Mouse (Mus musculus): ENCODE results near the gene Myh7b.
A peak's percentile ranks its signal among the peaks of the same experiment; 100 is the strongest.
"Not testable (repeated sequence)": the region's sequence is repeated elsewhere in the genome, so short reads cannot be mapped to it uniquely, and the experiment has no call there.

Myh7b gene

GRCm38 (mm10) chr2:155604560-155605235 lies 6.3 kb upstream of the Myh7b start:
- DNase-seq (ENCODE audit: low spot score in 2 of 2) = peak in 1 of 2 experiments; percentile 70

- DNase-seq (ENCODE audit: low spot score in 2 of 2) = not testable (repeated sequence)
These were observed 5.8 kb upstream of the Myh7b start for GRCm38 (mm10) chr2:155605236-155605589.

GRCm38 (mm10) chr2:155606360-155606759 lies 4.7 kb upstream of the Myh7b start:
- no peak for DNase-seq (ENCODE audit: low spot score in 2 of 2)

GRCm38 (mm10) chr2:155611834-155612550 lies 980 bp downstream of the Myh7b start:
- no peak for DNase-seq (ENCODE audit: low spot score in 2 of 2)

DNA sequence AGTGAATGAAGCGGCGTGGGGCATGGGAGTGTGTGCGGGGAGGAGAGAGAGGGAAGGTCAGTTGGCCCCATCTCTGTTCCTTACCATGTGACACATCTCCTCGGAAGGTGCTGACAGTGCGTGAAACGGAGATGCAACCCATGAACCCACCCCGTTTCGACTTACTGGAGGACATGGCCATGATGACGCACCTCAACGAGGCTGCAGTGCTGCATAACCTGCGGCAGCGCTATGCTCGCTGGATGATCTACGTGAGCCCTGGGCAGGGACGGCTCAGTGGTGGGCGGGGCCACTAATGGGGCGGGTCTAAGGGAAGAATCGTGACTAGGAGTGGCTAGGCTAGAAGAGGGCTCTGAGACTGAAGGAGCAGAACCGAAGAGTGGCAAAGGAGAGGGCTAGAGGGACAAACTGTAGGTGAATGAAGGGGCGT lies 2.3 kb downstream of the Myh7b start:
- DNase-seq (ENCODE audit: low spot score in 2 of 2) = peak; percentile 88 to 91

DNA sequence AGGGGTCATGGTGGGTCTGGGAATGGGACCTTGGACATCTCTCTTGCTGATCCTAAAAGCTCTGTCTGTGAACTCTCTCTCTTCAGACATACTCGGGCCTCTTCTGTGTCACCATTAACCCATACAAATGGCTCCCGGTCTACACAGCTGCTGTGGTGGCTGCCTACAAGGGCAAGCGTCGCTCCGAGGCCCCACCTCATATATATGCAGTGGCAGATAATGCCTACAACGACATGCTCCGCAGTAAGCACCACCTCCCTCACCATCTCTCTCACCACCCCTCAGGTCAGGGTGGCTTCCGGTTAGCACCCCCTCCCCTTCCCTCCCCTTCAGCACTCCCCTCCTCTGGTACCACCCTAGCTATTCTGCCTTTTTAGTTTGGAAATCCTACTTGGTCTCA lies 2.9 kb downstream of the Myh7b start:
- DNase-seq (ENCODE audit: low spot score in 2 of 2) = no peak

DNA sequence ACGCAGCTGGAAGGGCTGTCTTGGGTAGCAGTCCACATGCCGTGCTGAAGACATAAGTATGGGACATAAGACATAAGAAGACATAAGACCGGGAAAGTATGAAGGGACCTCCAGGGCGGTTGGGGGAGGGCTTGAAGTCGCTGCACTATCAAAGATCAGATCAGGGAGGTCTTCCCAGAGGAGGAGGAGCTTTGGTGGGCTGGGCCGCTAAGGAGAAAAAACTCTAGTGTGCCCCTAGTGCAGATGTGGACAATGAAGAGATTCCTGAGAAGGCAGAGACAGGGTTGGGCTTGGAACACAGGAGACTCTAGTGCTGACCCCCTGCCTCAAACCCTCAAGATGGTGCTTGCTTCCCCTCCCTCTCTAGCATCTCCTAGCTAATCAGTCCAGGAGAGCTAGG lies 6.0 kb downstream of the Myh7b start:
- no peak for DNase-seq (ENCODE audit: low spot score in 2 of 2)

DNA sequence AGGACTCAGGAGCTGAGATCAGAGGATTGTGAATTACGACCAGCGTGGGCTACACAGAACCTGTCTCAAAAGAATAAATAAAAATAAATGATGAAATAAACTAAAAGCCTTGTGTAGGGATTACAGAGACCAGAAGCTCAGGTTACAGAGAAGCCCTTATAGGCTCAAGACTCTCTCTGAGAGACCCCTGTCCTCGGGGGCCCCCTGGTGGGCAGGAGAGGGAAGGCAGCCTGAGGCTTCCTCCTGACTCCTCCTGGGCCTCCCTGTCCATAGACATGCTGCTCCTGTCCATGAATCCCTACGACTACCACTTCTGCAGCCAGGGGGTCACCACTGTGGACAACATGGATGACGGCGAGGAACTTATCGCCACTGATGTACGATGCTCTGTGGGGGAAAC lies 8.8 kb downstream of the Myh7b start:
- DNase-seq (ENCODE audit: low spot score in 2 of 2) = peak; percentile 90 to 98

- no peak for DNase-seq (ENCODE audit: low spot score in 2 of 2)
These were observed 11.6 kb downstream of the Myh7b start for GRCm38 (mm10) chr2:155622606-155623005.

DNA sequence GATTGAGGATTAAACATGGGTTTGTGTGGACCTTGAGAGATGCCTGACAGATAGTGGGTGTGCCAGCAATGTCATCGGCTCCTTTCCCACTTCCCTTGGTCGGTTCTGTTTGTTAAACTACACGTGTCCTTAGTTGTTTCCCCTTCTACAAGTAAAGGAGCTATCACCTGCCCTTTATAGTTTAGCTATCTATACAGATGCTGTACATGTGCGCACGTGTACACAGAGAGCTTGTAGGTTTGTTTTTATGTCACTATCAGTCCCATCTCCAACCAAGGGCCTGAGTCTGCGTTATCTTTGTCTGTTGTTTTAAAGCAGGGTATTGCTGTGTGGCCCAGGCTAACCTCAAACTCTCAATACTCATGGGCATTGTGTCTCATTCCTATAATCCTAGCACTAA lies 13.0 kb downstream of the Myh7b start:
- no peak for DNase-seq (ENCODE audit: low spot score in 2 of 2)

GRCm38 (mm10) chr2:155624730-155625129 lies 13.7 kb downstream of the Myh7b start:
- DNase-seq (ENCODE audit: low spot score in 2 of 2) = no peak

- no peak for DNase-seq (ENCODE audit: low spot score in 2 of 2)
These were observed 15.3 kb downstream of the Myh7b start for GRCm38 (mm10) chr2:155626277-155626676.

GRCm38 (mm10) chr2:155627030-155627738 lies 16.2 kb downstream of the Myh7b start:
- peak; percentile 72 to 90 for DNase-seq (ENCODE audit: low spot score in 2 of 2)

GRCm38 (mm10) chr2:155628112-155628511 lies 17.1 kb downstream of the Myh7b start:
- DNase-seq (ENCODE audit: low spot score in 2 of 2) = no peak

GRCm38 (mm10) chr2:155628519-155628918 lies 17.5 kb downstream of the Myh7b start:
- DNase-seq (ENCODE audit: low spot score in 2 of 2) = no peak

DNA sequence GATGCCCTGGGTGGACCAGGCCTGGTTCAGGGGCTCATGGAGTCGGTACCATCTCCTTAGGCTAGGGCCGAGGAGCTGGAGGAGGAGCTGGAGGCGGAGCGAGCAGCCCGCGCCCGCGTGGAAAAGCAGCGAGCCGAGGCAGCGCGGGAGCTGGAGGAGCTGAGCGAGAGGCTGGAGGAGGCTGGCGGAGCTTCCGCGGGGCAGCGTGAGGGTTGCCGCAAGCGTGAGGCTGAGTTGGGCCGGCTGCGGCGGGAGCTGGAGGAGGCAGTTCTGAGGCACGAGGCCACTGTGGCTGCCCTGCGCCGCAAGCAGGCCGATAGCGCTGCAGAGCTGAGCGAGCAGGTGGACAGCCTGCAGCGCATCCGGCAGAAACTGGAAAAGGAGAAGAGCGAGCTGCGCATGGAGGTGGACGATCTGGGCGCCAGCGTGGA lies 18.2 kb downstream of the Myh7b start:
- peak in 1 of 2 experiments; percentile 67 for DNase-seq (ENCODE audit: low spot score in 2 of 2)

DNA sequence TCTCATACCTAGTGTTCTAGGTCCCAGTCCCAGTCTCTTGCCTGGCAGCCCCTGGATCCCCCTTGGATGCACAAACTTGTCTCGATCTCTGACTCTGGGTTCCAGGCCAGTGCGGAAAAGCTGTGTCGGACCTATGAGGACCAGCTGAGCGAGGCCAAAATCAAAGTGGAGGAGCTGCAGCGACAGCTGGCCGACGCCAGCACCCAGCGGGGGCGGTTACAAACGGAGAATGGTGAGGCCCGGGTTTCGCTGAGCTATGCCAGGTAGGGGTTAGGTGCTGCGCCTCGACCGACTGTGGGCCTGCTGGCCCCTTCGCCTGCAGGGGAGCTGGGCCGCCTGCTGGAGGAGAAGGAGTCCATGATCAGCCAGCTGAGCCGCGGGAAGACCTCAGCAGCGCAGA lies 19.1 kb downstream of the Myh7b start:
- no peak for DNase-seq (ENCODE audit: low spot score in 2 of 2)

DNA sequence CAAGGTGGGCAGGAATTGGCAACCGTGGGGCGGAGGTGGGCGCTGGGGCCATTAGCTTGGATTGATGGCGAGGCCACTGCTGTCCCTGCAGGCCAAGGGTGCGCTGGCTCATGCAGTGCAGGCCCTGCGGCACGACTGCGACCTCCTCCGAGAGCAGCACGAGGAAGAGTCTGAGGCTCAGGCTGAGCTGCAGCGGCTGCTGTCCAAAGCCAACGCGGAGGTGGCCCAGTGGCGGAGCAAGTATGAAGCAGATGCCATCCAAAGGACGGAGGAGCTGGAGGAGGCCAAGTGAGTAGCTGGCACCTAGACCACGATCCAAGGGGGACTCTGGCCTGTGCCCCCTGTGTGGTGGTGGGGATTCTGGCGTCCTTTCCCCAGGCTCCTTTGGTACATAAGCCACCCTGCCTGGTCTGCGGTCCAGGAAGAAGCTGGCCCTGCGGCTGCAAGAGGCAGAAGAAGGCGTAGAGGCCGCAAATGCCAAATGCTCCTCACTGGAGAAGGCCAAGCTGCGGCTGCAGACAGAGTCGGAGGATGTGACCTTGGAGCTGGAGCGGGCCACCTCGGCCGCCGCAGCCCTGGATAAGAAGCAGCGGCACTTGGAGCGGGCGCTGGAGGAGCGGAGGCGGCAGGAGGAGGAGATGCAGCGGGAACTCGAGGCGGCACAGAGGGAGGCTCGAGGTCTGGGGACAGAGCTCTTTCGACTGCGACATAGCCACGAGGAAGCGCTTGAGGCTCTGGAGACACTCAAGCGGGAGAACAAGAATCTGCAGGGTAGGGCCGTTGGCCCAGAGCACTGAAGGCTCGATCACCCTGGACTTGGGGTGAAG lies 19.8 kb downstream of the Myh7b start:
- no peak for DNase-seq (ENCODE audit: low spot score in 2 of 2)

GRCm38 (mm10) chr2:155632138-155632936 lies 21.3 kb downstream of the Myh7b start:
- no peak for DNase-seq (ENCODE audit: low spot score in 2 of 2)

- no peak for DNase-seq (ENCODE audit: low spot score in 2 of 2)
These were observed 22.1 kb downstream of the Myh7b start for GRCm38 (mm10) chr2:155633121-155633520.

GRCm38 (mm10) chr2:155633731-155634130 lies 22.7 kb downstream of the Myh7b start:
- no peak for DNase-seq (ENCODE audit: low spot score in 2 of 2)
